Mouse (Mus musculus): ENCODE data around the gene 4933411K16Rik. TPM values are rescaled to one million over a fixed set of nuclear protein-coding genes. Genes with fewer than 3 reads are reported as not detected.

4933411K16Rik gene
- polyA plus RNA-seq (2014; fragmentation: Illumina TruSeq; extraction: RNeasy Lipid Tissue Mini Kit (QIAGEN cat#74804)) = not detected

DNA sequence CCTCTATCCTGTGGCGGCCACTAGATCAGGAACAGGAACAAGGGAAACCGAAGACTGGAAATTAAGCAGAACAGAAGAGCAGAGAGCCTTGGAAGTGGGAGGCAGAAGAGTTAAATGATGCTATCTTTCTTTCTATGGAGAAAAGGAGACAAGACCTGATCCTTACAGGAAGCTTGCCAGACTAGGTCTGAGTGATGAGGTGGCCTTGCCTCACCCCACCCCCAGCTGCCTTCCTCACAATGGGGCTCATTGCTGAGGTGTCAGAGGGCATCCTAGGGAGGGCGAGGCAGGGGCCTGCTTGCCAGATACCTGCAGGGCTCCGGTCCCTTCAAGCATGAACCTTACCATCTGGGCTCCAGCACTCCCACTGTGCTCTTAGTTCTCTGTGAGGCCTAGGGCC is at the start of gene 4933411K16Rik:
Gene 4933411K16Rik (plus strand): TSS at position 301 of the 400 bp plus-strand sequence.

DNA sequence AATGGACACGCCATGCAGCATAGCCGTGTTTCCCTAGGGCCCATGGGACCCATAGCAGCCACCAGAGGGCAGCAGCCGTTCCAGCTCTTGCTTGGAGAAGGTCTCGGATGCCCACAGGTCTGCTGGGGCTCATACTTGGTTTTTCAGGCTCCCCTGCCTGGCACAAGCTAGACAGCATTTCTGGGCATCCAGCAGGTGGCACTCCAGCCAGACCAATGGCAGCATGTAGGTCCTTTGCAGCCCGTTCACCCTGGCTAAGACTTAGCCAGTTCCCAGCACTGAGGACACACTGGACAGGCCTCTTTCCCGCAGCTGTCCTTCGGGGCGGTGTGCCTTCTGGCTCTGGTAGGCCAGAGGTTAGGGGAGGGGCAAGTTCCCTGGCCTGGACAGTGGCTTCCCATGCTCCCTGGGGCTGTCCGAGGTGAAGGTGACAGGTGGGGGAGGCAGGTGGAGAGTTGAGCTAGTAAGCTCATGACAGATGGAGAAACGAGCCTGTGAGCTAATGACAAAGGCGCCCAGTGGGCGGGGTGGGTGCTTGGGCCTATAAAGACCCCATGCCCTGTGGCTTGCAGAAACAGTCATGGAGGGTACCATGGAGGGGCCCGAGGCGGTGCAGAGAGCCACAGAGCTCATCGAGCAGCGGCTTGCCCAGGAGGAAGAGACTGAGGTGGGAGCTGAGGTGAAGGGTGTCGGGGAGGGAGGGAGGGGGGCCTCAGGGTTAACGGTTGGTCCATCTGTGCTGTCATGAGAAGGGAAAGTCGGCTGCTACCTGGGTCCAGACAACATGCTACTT is 16.4 kb upstream of the 4933411K16Rik start, which contains the start of gene Ankrd2:
Gene Ankrd2 (plus strand): TSS at position 545 of the 793 bp plus-strand sequence.

DNA sequence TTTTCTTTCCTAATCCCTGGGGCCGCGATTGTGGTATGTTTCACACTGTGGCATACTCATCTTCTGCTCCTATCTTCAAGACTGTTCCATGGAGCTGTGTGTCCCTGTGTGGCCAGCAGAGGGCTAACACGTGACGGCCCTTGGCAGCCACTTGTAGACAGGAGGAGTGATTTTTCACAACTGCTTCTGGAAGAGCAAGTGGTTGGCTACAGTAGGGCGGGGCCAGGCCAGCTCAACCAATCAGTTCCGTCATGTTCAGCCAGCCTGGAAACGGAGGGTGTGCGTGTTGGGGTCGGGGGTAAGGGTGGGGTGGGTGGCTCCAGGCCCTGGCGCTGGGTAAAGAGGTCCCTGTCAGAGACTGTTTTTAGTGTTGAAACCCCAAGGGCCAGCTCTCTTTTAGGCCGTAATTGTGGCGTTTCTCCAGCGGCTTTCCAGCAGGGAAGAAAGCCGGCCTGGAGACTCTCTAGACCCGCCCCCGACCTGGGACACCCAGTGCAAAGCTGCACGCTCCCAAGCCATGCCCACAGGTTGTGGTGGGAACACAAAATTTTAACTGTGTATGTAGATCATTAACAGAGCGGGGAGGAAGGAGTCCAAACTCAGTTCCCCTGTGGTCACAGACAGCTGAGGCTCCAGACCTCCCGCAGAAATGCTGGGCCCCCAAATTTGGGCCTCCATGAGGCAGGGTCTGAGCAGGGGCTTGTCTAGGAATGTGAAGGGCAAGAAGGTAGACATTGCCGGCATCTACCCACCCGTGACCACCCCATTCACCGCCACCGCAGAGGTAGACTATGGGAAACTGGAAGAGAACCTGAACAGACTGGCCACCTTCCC is 6.6 kb upstream of the 4933411K16Rik start, which contains the start of gene Hoga1:
Gene Hoga1 (plus strand): TSS at position 342 of the 834 bp plus-strand sequence.

GRCm38 (mm10) chr19:42086166-42086565 is 34.1 kb downstream of the 4933411K16Rik start, which contains the start of gene Morn4:
Gene Morn4 (minus strand): TSS chr19:42086357.

GRCm38 (mm10) chr19:42089748-42090595 is 37.9 kb downstream of the 4933411K16Rik start, which contains the start of gene Pi4k2a:
Gene Pi4k2a (plus strand): TSS chr19:42090470.

Other genes with a start within 250 kb of the 4933411K16Rik start
- gene Frat1, start 222.3 kb upstream of the 4933411K16Rik start, polyA plus RNA-seq (2014; fragmentation: Illumina TruSeq; extraction: RNeasy Lipid Tissue Mini Kit (QIAGEN cat#74804)) = 1.7 TPM
- 3.8 TPM for gene Frat2, start 204.1 kb upstream of the 4933411K16Rik start, polyA plus RNA-seq (2014; fragmentation: Illumina TruSeq; extraction: RNeasy Lipid Tissue Mini Kit (QIAGEN cat#74804))
- 0.68 TPM for gene Rrp12, start 156.1 kb upstream of the 4933411K16Rik start, polyA plus RNA-seq (2014; fragmentation: Illumina TruSeq; extraction: RNeasy Lipid Tissue Mini Kit (QIAGEN cat#74804))
- gene Pgam1, start 140.3 kb upstream of the 4933411K16Rik start, polyA plus RNA-seq (2014; fragmentation: Illumina TruSeq; extraction: RNeasy Lipid Tissue Mini Kit (QIAGEN cat#74804)) = 285 TPM
- 35.4 TPM for gene Exosc1, start 118.8 kb upstream of the 4933411K16Rik start, polyA plus RNA-seq (2014; fragmentation: Illumina TruSeq; extraction: RNeasy Lipid Tissue Mini Kit (QIAGEN cat#74804))
- 24.1 TPM for gene Zdhhc16, start 118.8 kb upstream of the 4933411K16Rik start, polyA plus RNA-seq (2014; fragmentation: Illumina TruSeq; extraction: RNeasy Lipid Tissue Mini Kit (QIAGEN cat#74804))
- gene Mms19, start 71.1 kb upstream of the 4933411K16Rik start, polyA plus RNA-seq (2014; fragmentation: Illumina TruSeq; extraction: RNeasy Lipid Tissue Mini Kit (QIAGEN cat#74804)) = 6.7 TPM
- not detected for gene Ubtd1, start 70.5 kb upstream of the 4933411K16Rik start, polyA plus RNA-seq (2014; fragmentation: Illumina TruSeq; extraction: RNeasy Lipid Tissue Mini Kit (QIAGEN cat#74804))
- not detected for gene Ankrd2, start 16.2 kb upstream of the 4933411K16Rik start, polyA plus RNA-seq (2014; fragmentation: Illumina TruSeq; extraction: RNeasy Lipid Tissue Mini Kit (QIAGEN cat#74804))
- gene Hoga1, start 6.6 kb upstream of the 4933411K16Rik start, polyA plus RNA-seq (2014; fragmentation: Illumina TruSeq; extraction: RNeasy Lipid Tissue Mini Kit (QIAGEN cat#74804)) = 0.37 TPM
- gene Morn4, start 34.1 kb downstream of the 4933411K16Rik start, polyA plus RNA-seq (2014; fragmentation: Illumina TruSeq; extraction: RNeasy Lipid Tissue Mini Kit (QIAGEN cat#74804)) = 1.2 TPM
- 6.4 TPM for gene Pi4k2a, start 38.2 kb downstream of the 4933411K16Rik start, polyA plus RNA-seq (2014; fragmentation: Illumina TruSeq; extraction: RNeasy Lipid Tissue Mini Kit (QIAGEN cat#74804))
- gene Avpi1, start 76.8 kb downstream of the 4933411K16Rik start, polyA plus RNA-seq (2014; fragmentation: Illumina TruSeq; extraction: RNeasy Lipid Tissue Mini Kit (QIAGEN cat#74804)) = 1.1 TPM
- 14.8 TPM for gene Marveld1, start 95.2 kb downstream of the 4933411K16Rik start, polyA plus RNA-seq (2014; fragmentation: Illumina TruSeq; extraction: RNeasy Lipid Tissue Mini Kit (QIAGEN cat#74804))
- 5.0 TPM for gene Zfyve27, start 111.7 kb downstream of the 4933411K16Rik start, polyA plus RNA-seq (2014; fragmentation: Illumina TruSeq; extraction: RNeasy Lipid Tissue Mini Kit (QIAGEN cat#74804))
- gene Sfrp5, start 150.0 kb downstream of the 4933411K16Rik start, polyA plus RNA-seq (2014; fragmentation: Illumina TruSeq; extraction: RNeasy Lipid Tissue Mini Kit (QIAGEN cat#74804)) = not detected
- not detected for gene Golga7b, start 195.3 kb downstream of the 4933411K16Rik start, polyA plus RNA-seq (2014; fragmentation: Illumina TruSeq; extraction: RNeasy Lipid Tissue Mini Kit (QIAGEN cat#74804))

Measured in ovary, adult 10 weeks (tissue).